Mouse (Mus musculus): ENCODE data around the gene Pak1.

GRCm38 (mm10) chr7:97944485-97944884 is 156.1 kb downstream of the Pak1 start:
- TF ChIP-seq POLR2A (IDR thresholded peaks at IDR 0.05; ENCODE audit: control insufficient read depth, low read depth, low read length) (no peak), CTCF (IDR thresholded peaks at IDR 0.05; ENCODE audit: control insufficient read depth, insufficient read depth, insufficient replicate concordance, low read depth, low read length) (no peak)

Measured in testis, adult 2 months (tissue).